Mouse (Mus musculus) megakaryocyte progenitor cell, adult 5-6 weeks (primary cell): ENCODE results near the gene Plac8. TPM values are rescaled to one million over a fixed set of nuclear protein-coding genes. Genes with fewer than 3 reads are reported as not detected.

ENCODE experiments used
- ATAC-seq: replicated peaks from 2 replicates; pipeline ENCODE4 v1.8.0; 2016; ENCODE audit warnings: mild to moderate bottlenecking, moderate TSS enrichment, inconsistent platforms; ENCODE audit not compliant: poor library complexity
- total RNA-seq, 2 experiments: library from RNA; stranded (forward) in 1 of 2; stranded (reverse) in 1 of 2; fragments of 157-497, 149-512 nt in 1 of 2; fragments of 200-1000 nt in 1 of 2; gene quantifications; 2 replicates each; pipeline versions ENCODE4 v1.2.3 to v1.2.4; 2015 to 2017

Plac8 gene
- total RNA-seq, 2 experiments from 2014 or later = 3,832 to 4,454 TPM

DNA sequence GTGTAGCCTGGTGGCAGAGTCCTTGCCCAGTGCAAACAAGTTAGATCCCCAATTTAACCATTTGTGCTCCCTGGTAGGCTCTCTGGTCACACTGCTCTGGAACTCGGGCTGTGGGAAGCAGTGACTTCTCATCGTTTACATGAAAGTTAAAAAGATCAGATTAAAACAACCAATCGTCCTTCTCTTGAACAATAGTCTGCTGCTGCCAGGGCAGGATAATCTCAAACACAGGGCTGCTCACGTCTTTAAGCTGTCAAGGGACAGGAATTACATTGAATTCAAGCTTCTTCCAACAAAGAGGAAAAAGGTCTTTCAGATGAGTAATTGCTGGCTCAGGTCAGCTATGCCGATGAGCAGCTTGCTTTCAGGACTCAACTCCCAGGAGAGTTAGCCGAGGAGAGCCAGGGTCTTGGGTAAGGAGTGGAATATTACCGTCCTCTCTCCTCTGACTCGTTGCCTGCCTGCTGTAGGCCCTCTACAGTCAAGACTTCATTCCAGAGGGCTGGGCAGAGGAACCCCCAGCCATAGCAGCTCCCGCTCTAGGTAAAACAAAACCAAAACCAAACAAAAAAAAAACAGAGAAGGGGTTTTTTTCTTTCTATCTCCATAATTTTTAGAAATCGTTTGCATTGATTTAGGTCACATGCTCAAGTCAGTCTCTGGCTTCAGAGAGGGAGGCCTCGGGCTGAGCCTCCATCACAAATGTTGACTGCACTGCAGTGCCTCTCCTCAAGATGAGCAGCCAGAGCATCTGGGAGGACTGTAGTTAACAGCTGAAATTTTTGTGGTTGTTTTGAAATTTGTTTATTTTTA, 9.8 kb upstream of the Plac8 start:
- ATAC-seq = no peak

DNA sequence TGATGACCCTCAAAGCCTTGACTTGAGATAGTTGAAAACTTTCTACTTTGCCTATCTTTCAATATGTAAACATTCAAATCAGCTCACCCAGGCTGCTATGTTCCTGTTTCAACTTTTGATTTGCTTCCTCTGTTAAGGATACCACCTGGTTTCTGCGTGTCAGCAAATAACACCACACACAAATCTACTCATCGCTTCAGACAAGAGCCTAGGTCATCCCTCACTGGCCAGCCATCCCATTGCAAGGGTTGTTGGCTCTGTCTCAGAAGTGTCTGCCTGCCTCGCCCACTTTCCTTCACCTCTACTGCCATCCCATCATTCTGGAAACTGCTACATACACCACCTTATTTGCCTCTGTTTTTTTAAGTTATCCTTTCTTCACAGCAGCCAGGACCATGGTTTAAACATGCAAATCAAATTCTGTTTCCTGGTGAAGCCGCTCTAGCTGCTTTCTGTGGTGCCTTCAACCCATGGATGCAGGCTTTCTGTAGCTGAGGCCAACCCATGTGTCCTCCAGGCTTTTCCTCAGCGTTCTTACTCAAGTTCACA, 6.9 kb upstream of the Plac8 start:
- no peak for ATAC-seq

DNA sequence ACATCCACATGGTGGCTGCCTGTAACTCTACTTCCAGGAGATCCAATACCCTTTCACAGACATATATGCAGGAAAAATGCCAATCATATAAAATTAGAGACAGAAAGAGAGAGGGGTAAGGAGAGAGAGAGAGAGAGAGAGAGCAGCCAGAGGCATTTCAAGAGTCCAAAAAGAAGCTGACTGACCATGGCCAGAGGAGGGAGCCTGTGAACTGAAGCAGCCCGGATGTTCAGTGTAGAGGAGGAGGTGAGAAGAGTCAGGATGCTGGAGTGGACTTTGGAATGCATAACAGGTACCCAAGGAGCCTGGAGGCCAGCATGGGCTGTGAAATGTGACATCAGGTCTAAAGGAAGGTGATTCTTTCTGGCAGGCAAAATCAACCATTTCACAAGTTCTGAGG, 2.7 kb upstream of the Plac8 start:
- no peak; the same call in 1 of the 2 replicates for ATAC-seq

DNA sequence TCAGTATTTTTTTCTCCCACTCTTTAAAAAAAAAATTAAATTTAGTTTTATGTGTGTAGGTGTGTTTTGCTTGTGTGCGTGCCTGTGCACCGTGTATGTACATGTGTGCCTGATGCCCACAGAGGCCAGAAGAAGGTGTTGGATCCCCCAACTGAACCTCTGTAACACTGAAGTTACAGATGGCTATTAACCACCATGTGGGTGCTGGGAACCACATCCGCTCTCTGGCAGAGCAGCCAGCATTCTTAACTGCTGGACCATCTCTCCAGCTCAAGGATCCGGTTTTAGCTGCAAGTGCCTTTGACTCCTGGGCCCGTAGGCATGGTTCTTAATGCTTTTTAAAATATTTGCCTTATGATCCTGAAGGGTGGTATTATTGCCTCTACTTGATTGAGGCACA, 1.2 kb upstream of the Plac8 start:
- ATAC-seq = no peak

DNA sequence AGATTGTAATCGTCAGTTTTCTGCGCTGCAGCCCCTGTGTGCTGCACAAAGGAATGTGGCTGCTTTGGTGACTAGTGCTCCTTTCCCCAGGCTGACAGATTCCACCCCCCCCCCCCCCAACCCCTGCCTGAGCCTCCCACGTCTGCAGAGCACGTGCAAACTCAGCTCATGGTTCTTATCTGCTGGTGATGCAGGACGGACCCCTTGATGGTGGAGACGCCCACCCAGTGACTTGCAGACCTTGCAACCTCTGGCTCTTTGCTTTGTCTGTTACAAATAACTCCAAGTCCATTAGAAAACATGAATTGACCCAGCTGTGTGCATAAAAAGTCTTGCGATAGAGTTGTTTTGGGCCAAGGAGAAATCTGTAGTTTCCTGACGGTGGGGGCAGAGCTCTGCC, 1.3 kb downstream of the Plac8 start:
- ATAC-seq = no peak

DNA sequence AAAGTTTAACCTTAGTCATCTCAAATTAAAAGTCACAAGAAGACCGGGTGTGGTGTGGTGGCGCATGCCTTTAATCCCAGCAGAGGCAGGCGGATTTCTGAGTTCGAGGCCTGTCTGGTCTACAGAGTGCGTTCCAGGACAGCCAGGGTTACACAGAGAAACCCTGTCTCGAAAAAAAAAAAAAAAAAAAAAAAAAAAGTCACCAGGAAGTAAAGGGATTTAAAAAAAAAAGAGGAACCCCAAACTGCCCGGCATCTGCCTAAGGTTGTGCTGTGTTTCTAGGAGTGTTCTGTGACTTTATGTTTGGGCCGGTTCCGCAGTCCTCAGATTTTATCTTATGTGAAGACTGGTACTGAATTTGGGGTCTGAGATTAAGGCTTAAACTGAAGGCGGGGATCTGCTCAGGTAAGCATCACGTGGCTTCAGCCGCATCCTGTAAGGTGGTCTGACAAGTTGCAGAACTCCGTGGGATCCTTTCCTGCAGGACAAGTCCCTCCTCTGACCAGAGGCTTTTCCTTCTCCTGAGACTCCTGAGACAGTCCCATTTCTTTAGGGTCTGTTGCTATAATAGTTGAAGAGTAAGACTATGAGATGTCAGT, 1.9 kb downstream of the Plac8 start:
- no peak for ATAC-seq

DNA sequence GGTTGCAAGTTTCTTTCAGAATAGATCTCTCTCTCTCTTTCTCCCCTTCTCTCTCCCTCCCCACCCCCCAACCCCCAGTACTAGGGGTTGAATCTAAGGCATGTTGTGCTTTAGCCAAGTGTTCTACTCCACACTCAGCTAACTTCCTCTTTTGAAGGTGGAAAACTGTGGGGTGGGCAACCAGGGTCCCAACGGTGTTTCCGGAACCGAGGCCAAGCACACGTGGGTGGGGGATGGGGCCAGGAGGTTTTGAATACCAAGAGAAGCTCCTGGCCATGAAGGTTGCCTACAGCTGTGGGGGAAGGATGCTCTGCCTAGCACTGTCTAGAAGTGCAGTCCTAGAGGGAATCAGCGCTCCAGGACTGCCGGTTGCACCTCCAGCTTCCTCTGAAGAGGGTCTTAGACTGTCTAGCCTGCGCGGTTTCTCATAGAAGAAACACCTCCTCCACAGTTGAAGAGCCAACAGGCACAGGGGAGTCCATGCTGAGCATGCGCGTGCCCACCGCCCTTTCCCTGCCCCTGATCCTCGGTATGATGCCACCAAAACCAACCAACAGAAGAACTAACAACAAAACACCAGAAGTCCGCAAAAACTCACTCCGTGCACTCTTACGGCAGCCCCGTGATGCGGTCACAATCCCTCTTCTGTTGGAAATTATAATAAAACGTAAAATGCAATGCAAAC, 2.7 kb downstream of the Plac8 start:
- ATAC-seq = peak; percentile 40

DNA sequence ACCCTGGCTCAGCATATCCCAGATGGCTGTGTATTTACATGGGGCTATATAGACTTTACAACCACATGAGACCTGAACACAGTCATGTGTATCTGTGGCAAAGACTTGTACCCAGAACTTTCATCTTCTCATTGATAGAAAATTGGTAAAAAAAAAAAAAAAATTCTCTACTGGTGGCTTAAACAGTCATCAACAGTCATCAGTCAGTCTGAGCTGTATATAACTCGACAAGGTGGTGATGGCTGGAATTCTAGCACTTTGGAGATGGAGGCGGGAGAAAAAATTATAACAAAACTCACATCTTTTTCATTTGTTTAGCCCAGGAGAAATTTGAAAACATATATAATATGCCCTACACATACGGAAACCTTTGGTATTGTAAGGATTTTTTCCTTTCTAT, 3.2 kb downstream of the Plac8 start:
- ATAC-seq = no peak

DNA sequence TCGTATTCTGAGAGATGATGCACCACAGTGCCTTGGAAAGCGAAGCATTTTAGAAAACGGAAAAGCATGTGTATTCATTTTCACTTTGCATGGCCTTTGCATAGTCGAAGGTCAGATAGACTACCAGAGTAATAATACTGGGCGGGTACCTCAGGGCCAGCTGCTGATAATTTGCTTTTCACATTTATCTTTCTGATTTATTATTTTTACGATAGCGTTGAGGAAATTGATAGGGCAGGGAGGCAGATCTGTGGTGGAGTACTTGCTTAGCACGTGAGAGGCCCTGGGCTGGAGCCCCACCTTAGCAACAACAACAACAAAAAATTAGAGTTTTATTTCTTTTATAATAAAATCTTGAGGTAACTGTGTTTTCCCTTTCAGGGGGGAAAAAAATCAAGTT, 3.9 kb downstream of the Plac8 start:
- ATAC-seq = no peak

DNA sequence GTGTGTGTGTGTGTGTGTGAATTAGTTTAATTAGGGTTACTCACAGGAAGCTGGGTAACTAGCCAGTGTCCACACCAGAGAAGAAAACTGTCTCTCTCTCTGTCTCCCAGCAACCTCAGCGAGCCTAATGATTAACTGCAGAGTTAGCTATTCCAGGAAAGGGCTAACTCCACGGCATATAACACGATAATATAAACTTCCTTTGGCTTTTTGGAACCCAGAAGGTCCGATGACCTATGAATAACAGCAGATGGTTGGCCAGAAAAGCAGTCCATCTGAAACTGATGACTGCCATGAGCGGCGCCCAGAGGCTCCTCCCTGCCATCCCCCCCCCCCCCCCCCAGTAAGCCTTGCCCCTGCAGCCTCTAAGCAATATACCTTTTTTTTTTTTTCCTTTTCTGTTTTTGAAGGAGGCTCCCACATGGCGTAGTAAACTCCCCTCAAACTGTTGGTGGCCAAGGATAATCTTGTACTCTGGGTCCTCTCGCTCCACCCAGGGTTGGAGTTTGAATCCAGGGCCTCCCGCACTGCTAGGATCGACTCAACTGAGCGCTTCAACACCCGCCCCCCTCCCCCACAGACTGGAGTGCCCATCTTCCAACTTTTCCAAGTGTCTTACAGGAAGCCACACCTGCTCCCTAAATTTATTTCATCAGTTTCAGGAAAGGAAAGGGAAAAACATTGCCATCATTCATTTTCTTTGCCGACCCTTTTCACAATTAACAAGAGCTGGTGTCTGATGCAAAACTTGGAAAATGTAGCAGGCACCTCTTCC, 4.6 kb downstream of the Plac8 start:
- no peak for ATAC-seq

DNA sequence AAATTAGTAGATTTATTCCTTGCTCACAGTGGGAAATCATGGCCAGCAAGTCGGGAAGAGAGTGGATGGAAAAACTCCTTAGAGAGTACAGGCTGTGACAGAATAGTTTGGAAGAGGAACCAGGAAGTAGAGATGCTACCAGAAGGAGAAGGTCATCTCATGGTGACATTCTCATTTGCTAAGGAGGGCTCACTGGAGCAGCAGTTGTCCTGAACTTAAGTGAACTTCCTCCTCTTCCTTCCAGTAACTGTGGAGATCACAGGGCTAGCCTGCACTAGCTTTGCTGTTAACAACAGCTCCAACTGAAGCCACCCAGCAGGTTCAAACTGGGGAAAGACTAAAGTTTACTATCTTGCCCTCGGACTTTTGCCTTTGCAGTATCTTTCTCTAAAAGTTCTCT, 5.2 kb downstream of the Plac8 start:
- ATAC-seq = 0 out of 2 replicates have a peak, but pooled peaks have one; percentile 20

DNA sequence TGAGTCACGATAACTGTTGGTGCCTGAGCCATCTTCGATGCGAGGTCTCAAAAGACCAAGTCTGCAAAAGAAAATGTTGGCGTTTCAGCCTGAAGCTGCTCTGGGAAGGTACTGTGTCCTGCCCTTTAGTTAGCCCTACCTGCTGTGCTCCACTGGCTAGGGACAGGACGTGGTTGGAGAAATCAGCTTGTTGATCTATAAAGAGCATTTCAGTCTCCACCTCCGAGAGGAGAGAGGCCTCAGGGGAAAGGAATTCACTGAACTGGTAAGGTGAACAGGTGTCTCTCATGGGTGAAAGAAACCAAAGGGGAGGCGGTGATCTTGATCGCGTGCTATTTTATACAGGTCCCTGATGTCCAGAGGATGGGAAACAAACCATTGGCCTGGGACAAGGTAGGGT, 9.3 kb downstream of the Plac8 start:
- ATAC-seq = no peak

DNA sequence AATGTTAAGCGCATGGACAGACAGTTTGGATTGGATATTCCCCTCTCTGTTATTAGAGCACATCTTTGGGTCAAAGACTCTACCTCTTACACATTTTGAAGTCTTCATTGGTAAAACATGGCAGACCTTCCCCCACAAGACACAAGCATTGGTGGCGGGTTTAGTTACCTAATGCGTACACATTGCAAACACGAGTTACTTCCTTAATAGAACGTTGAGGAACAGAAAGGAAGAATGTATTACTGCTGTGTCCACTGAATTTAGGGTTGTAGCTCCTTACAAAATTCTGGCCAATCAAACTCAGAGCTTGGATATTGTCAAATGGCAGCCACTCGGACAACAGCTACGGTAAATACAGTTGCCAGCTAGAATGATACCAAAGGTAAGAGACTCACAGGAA, 12.7 kb downstream of the Plac8 start:
- peak; percentile 53 for ATAC-seq

DNA sequence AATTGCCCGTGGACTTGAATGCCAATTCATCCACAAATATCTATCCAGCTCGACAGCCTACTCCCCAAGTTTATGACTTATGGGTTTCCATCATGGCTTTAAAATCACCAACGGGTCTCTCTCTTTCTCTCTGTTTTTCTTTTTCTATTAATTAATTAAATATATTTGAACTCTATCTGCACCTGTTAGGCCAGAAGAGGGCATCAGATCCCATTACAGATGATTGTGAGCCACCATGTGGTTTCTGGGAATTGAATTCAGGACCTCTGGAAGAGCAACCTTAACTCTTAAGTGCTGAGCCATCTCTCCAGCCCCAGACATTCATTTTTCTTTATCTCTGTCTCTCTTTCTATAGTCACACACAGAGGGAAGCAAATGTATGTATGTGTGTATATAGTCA, 13.3 kb downstream of the Plac8 start:
- no peak for ATAC-seq

DNA sequence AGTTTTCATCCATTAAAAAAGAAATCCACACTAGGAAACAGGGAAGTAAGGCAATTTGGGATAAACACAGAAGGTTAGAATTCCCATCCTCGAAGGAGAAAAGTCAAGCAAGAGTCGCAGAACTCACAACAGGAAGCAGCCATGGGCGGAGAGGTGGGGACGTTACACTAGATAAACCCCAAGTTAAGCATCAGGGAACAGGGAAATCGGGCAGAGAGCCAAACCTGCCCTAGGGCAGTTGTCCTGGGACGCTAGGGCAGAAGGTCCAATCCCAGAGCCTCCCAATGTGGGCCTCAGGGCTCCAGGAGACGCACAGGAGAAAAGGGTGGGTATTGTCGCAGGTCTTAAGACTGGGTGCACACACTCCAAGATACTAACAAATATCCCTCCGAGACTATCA, 14.5 kb downstream of the Plac8 start:
- ATAC-seq = no peak

DNA sequence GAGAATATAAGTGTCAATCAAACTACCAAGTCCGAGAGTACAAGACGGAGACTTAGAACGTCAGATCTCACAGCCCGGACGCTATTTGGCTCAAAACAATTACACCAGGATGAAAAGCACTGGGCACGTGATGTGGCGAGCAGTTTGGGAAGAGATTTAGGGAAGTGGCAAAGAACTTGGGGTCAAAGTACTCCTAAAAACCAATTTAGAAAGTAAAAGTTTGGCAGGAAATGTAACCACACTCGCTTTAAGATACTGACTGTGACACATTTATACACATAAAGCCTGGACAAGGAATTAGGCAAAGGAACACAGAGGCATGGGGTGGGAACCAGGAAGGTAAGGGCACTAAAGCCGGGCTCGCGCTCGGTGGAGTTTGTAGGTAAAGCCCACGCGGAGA, 15.0 kb downstream of the Plac8 start:
- peak; percentile 57 for ATAC-seq

DNA sequence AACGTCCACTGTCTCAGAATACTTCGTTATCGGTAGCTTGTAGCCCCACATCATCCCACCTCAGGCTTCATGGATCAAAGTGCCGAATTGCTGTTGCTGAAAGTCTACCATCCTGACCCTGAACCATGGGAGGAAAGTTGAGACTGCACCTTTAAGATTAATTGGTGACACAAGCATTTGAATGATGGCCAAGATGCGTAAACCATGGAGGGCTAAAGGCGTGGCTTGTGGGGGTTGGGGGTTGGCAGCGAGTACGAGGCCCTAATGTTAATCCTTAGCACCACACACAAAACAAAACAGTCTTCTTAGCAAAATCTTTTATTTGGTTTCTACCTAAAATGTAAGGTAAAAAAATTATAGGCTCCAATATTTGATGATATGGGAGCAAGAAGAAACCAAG, 18.6 kb downstream of the Plac8 start:
- ATAC-seq = peak; percentile 28

DNA sequence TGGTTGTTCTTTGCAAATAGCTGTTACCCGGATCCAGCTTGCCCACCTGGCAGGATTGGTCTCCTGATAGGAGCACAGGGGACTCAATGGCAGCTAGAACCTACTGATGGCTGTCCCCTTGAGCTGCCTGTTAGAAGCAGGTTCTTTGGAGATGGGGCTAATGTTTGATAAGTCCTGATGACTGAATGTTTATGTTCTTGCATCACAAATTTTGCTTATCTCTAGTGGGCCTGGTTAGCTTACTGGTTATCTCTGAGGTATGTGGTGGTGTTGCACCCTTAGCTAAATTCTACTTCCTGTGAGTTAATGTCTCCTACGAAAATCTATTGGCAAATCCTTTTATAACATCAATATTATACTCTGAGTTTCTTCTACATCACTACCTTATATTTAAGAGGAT, 20.1 kb downstream of the Plac8 start:
- peak; percentile 49 for ATAC-seq

DNA sequence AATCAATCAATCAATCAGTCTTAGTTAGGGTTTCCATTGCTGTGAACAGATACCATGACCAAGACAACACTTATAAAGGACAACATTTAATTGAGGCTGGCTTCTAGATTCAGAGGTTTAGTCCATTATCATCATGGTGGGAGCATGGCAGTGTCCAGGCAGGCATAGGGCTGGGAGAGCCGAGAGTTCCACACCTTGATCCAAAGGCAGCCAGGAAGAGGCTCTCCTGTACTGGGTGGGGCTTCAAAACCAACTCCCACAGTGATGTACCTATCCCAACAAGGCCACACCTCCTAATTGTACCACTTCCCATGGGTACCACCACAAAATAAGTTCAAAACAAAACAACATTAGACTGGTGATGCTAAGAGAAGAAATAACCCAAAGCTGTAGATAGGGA, 21.9 kb downstream of the Plac8 start:
- no peak; the same call in 1 of the 2 replicates for ATAC-seq

DNA sequence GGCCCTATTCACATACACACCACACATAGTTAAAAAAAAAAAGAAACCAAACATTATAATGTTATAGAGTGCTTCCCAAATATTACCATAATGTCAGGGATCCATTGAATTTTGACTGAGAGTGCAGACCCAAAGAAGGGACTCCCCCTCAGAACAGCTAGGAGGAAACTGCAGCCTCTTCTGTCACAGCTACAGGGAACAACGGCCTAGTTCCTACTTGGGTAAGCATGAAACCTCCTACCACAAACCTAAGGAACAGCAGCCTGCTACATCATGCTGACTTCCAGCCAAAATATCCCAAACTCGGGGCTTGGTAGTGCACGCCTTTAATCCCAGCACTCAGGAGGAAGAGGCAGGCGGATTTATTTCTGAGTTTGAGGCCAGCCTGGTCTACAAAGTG, 22.7 kb downstream of the Plac8 start:
- no peak for ATAC-seq

DNA sequence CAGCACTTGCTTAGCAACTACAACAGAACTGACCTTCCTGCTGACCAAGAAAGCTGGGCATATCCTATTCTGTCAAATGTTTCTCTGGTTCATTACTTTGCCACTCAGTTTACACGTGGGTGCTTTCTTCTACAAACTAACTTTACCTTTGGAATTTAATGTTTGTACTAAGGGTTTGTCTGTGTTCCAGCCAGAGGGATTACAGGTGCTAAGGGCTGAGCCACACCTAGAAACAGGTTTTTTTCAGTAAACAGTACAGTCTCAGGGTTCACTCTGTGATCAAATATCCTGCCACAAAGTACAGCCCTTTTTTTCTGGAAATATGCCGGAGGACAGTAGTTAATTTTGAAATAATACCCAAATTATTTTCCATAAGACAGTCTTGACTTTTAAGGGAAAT, 23.8 kb downstream of the Plac8 start:
- no peak for ATAC-seq
